Mouse (Mus musculus): ENCODE results near the gene 4930550C14Rik. TPM values are rescaled to one million over a fixed set of nuclear protein-coding genes. Genes with fewer than 3 reads are reported as not detected.

The 4930550C14Rik gene
- polyA plus RNA-seq, 1 experiment from 2014 or later, result 1.5 TPM

Small RNAs within 50 kb of the gene (microRNA-seq; reads per million reads assigned to microRNA genes)
- gene Mir130c, result not detected

Other genes with a start within 250 kb of the 4930550C14Rik start
- 26.0 and 35.7 TPM in 2 replicates for gene Ddx10, start 154.3 kb upstream of the 4930550C14Rik start, polyA plus RNA-seq (2014; fragmentation: Nextera tagmentation; extraction: Ambion mirVana)
- gene Exph5, start 100.7 kb upstream of the 4930550C14Rik start, polyA plus RNA-seq (2014; fragmentation: Nextera tagmentation; extraction: Ambion mirVana), result 1.1 and 2.1 TPM in 2 replicates
- gene Kdelc2, start 18.3 kb upstream of the 4930550C14Rik start, polyA plus RNA-seq (2014; fragmentation: Nextera tagmentation; extraction: Ambion mirVana), result 15.5 and 25.3 TPM in 2 replicates
- 24.9 and 26.1 TPM in 2 replicates for gene Atm, start 134.4 kb downstream of the 4930550C14Rik start, polyA plus RNA-seq (2014; fragmentation: Nextera tagmentation; extraction: Ambion mirVana)
- gene Npat, start 134.7 kb downstream of the 4930550C14Rik start, polyA plus RNA-seq (2014; fragmentation: Nextera tagmentation; extraction: Ambion mirVana), result 15.4 and 25.3 TPM in 2 replicates
- 104 and 108 TPM in 2 replicates for gene Acat1, start 208.1 kb downstream of the 4930550C14Rik start, polyA plus RNA-seq (2014; fragmentation: Nextera tagmentation; extraction: Ambion mirVana)